Mouse (Mus musculus) forebrain, embryonic 15.5 days (tissue): ENCODE results near the gene 1700123O20Rik. TPM values are rescaled to one million over a fixed set of nuclear protein-coding genes. Genes with fewer than 3 reads are reported as not detected.
A peak's percentile ranks its signal among the peaks of the same experiment; 100 is the strongest.

Experiments
- ATAC-seq: fragments of 200-750 bp; cut with Nextera tagmentation; replicated peaks from 2 replicates; pipeline ENCODE4 v1.8.0; 2017; ENCODE audit warnings: mild to moderate bottlenecking, moderate TSS enrichment, moderate library complexity
- H3K27ac ChIP-seq: fragments of 300-500 bp; sonication (generic); replicated peaks from 2 replicates; pipeline ENCODE4 v1.5.1; 2015; ENCODE audit warnings: mild to moderate bottlenecking, inconsistent platforms
- H3K27me3 ChIP-seq: fragments of 300-500 bp; sonication (generic); 2 replicates; pipeline ENCODE4 v1.6.1; 2015; ENCODE audit warnings: inconsistent platforms
- H3K36me3 ChIP-seq: fragments of 300-500 bp; sonication (generic); 2 replicates; pipeline ENCODE4 v1.6.1; 2015; ENCODE audit warnings: mild to moderate bottlenecking, inconsistent platforms
- H3K4me1 ChIP-seq: fragments of 300-500 bp; sonication (generic); 2 replicates; pipeline ENCODE4 v1.6.1; 2015; ENCODE audit warnings: inconsistent platforms
- H3K4me2 ChIP-seq: fragments of 300-500 bp; sonication (generic); replicated peaks from 2 replicates; pipeline ENCODE4 v1.6.1; 2015; ENCODE audit warnings: mild to moderate bottlenecking, inconsistent platforms
- H3K4me3 ChIP-seq: fragments of 300-500 bp; sonication (generic); 2 replicates; pipeline ENCODE4 v1.5.1; 2015; ENCODE audit warnings: mild to moderate bottlenecking, inconsistent platforms
- H3K9ac ChIP-seq: fragments of 300-500 bp; sonication (generic); replicated peaks from 2 replicates; pipeline ENCODE4 v1.6.1; 2015; ENCODE audit warnings: mild to moderate bottlenecking, inconsistent platforms
- H3K9me3 ChIP-seq: fragments of 300-500 bp; sonication (generic); 2 replicates; pipeline ENCODE4 v1.6.1; 2016; ENCODE audit warnings: inconsistent platforms
- WGBS: fragments of 180-500 bp; shearing (Covaris S2); methylation state at CpG from one replicate; pipeline ENCODE4 v1.1.7; 2015; ENCODE audit warnings: mixed read lengths; 5-methylcytosine and 5-hydroxymethylcytosine counted together
- polyA plus RNA-seq: library from polyadenylated mRNA; unstranded; fragments of >200 nt; fragmentation: Nextera tagmentation; extraction: Ambion mirVana; gene quantifications from 2 replicates; pipeline ENCODE4 v1.2.1, GENCODE M21; 2015

The 1700123O20Rik gene
- polyA plus RNA-seq, 1 experiment from 2014 or later: 71.6 TPM

DNA sequence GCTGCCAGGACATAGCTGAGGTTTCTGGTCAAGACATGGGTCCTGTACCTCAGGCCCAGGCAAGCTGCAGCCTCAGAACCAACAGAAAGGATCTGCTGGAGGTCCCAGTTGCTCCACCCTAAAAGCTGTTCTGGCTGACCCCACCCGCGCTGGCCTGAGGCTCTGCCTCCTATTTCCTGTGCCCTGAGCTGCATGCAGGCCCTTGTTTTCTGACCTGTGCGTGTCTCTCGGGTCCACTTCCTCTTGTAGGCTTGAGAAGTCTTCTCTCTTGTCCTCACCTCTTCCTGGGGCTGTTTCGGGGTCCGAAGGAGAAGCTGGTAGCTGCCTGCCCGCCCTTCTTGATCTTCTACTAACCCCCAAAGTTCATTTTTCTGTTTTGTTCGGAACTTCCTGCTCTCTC, 26.8 kb downstream of the 1700123O20Rik start:
- Histone ChIP-seq H3K9ac (no peak overlapping the region), H3K9me3 (no peaks in the 10 kb centered on the region), H3K4me3 (no peak overlapping the region), H3K27me3 (no peaks in the 10 kb centered on the region), H3K27ac (no peak overlapping the region), H3K4me2 (no peak overlapping the region), H3K36me3 (no peaks in the 10 kb centered on the region), H3K4me1 (peaks cover 12% of the 10 kb centered on the region)
- ATAC-seq: no peak
- WGBS: 76% methylated on average over 8 of the region's 8 CpGs

DNA sequence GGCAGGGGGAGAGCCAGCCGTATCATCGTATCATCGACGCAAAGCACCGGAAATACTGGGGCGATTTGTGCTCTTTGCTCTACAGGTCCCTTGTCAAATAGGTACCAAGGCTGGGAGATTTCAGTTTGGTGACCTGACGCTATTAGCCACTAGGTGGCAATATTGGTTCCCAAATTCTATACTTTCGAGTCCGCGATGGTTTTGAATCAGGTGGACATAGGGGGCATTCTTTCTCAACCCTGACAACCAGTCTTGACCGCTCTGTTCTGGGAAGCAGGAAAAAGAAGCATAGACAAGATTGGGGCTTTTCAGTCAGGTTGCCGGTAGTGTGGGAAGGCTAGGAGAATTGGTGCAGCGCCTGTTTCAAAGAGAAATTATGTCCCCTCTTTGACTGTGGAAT, 28.1 kb downstream of the 1700123O20Rik start:
- 0% methylated on average over 13 of the region's 13 CpGs for WGBS
- H3K27ac ChIP-seq: no peak overlapping the region; the same call in 1 of the 2 replicates
- peak overlapping the region; percentile 57 for H3K9ac ChIP-seq
- peak; percentile 56 for ATAC-seq
- H3K4me1 ChIP-seq: peaks cover 12% of the 10 kb centered on the region
- no peaks in the 10 kb centered on the region for H3K9me3 ChIP-seq
- peak overlapping the region; percentile 85 for H3K4me2 ChIP-seq
- H3K4me3 ChIP-seq: peak overlapping the region; percentile 44
- no peaks in the 10 kb centered on the region for H3K27me3 ChIP-seq
- no peaks in the 10 kb centered on the region for H3K36me3 ChIP-seq

DNA sequence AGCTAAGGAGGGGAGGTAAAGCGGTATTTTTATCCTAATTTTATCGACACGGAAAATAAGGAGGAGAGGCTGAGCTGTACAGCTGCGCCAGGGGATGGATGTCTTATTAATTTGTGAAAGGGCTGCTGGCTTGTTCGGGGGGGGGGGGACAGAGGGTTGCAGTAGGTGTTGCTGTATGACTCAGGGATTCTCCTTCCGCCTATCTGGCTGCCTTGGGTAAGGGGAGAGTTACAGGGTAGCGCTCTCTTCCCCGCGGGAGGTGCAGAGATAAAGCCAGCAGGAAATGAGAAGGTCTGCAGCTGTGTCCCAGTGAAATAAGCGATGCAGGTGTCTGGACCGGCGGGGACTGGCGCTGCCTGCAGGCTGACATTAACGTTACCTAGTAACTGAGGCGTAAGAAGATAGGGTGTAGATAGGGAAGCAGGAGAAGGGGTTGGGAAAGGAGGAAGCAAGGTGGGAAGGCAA, 28.6 kb downstream of the 1700123O20Rik start:
- H3K4me1 ChIP-seq: peaks cover 12% of the 10 kb centered on the region
- no peaks in the 10 kb centered on the region for H3K36me3 ChIP-seq
- under 1% methylated on average over 15 of the region's 15 CpGs for WGBS
- H3K4me3 ChIP-seq: peak overlapping the region; percentile 44
- H3K4me2 ChIP-seq: peak overlapping the region; percentile 85
- no peak overlapping the region; the same call in 1 of the 2 replicates for H3K27ac ChIP-seq
- ATAC-seq: peak; percentile 51
- no peaks in the 10 kb centered on the region for H3K9me3 ChIP-seq
- H3K27me3 ChIP-seq: no peaks in the 10 kb centered on the region
- H3K9ac ChIP-seq: peak overlapping the region; percentile 57

- Histone ChIP-seq H3K4me2 (peak overlapping the region; percentile 85; the same call in 1 of the 2 replicates), H3K9me3 (no peaks in the 10 kb centered on the region), H3K4me1 (peaks cover 12% of the 10 kb centered on the region), H3K9ac (no peak overlapping the region), H3K27ac (no peak overlapping the region), H3K27me3 (no peaks in the 10 kb centered on the region), H3K36me3 (no peaks in the 10 kb centered on the region), H3K4me3 (no peak overlapping the region)
- no peak for ATAC-seq
- 72% methylated on average over 1 of the region's 1 CpGs for WGBS
Observed at GRCm38 (mm10) chr14:54715402-54715801, 29.4 kb downstream of the 1700123O20Rik start.

DNA sequence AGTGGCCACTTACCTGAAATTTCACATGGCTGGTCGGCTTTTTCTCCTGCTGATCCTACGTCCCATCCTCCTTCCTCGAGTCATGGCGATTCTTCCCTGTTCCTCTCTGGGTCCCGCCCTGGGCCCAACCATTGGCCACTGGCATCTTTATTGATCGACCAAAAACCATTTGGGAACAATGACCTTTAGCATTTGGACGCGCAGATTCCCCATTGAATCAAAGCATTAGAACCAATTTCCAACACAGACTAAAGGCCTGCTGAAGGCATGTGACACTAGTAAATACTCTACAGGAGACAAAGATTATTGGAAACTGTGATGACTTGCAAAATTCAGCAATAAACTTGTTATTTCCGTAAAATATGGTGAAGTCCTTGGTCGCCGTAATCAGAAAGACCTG, 34.0 kb downstream of the 1700123O20Rik start:
- no peak overlapping the region for H3K9ac ChIP-seq
- no peak overlapping the region for H3K27ac ChIP-seq
- no peak overlapping the region for H3K4me2 ChIP-seq
- no peaks in the 10 kb centered on the region for H3K27me3 ChIP-seq
- H3K36me3 ChIP-seq: no peaks in the 10 kb centered on the region
- H3K4me3 ChIP-seq: no peak overlapping the region
- no peaks in the 10 kb centered on the region for H3K9me3 ChIP-seq
- WGBS: 92% methylated on average over 11 of the region's 11 CpGs
- peaks cover under 1% of the 10 kb centered on the region; the same call in 1 of the 2 replicates for H3K4me1 ChIP-seq
- ATAC-seq: no peak

- H3K4me2 ChIP-seq: no peak overlapping the region
- no peak overlapping the region for H3K9ac ChIP-seq
- H3K4me1 ChIP-seq: no peaks in the 10 kb centered on the region
- 87% methylated on average over 7 of the region's 7 CpGs for whole genome bisulfite sequencing
- no peak overlapping the region for H3K4me3 ChIP-seq
- no peak overlapping the region for H3K27ac ChIP-seq
- H3K27me3 ChIP-seq: no peaks in the 10 kb centered on the region
- no peaks in the 10 kb centered on the region for H3K36me3 ChIP-seq
- no peak for ATAC-seq
- no peaks in the 10 kb centered on the region for H3K9me3 ChIP-seq
Observed at GRCm38 (mm10) chr14:54720654-54721350, 34.8 kb downstream of the 1700123O20Rik start.

- ATAC-seq: no peak
- no peaks in the 10 kb centered on the region for H3K27me3 ChIP-seq
- no peaks in the 10 kb centered on the region for H3K9me3 ChIP-seq
- H3K4me2 ChIP-seq: no peak overlapping the region
- H3K4me3 ChIP-seq: no peak overlapping the region
- 84% methylated on average over 10 of the region's 10 CpGs for WGBS
- H3K27ac ChIP-seq: no peak overlapping the region
- no peak overlapping the region for H3K9ac ChIP-seq
- H3K36me3 ChIP-seq: no peaks in the 10 kb centered on the region
- no peaks in the 10 kb centered on the region for H3K4me1 ChIP-seq
Observed at GRCm38 (mm10) chr14:54721711-54722110, 35.7 kb downstream of the 1700123O20Rik start.

DNA sequence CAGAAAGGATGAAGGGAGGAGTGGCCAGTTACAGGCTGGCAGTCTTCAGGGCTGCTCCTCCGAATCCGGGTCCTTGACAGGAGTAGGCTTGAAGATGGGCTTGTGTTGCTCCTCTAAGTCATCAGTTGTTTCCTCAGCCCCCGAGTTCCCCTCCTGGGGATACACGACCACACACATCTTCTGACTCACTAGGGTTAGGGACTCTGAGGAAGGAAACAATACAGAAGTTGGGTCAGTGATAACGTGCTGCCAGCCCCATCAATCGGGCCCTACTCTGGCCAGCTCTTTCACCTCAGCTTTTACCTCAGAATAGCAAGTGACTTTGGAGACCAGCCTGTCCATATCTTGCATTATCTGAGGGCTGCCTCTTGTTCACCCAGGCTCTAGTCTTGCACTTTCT, 38.0 kb downstream of the 1700123O20Rik start:
- no peak overlapping the region for H3K4me2 ChIP-seq
- no peaks in the 10 kb centered on the region for H3K27me3 ChIP-seq
- no peak overlapping the region for H3K9ac ChIP-seq
- no peak for ATAC-seq
- H3K27ac ChIP-seq: no peak overlapping the region
- no peak overlapping the region for H3K4me3 ChIP-seq
- no peaks in the 10 kb centered on the region for H3K36me3 ChIP-seq
- 85% methylated on average over 6 of the region's 6 CpGs for WGBS
- 0 out of 2 replicates have a peak, but pooled peaks cover under 1% of the 10 kb centered on the region for H3K4me1 ChIP-seq
- no peaks in the 10 kb centered on the region for H3K9me3 ChIP-seq

- Histone ChIP-seq H3K9ac (no peak overlapping the region), H3K9me3 (no peaks in the 10 kb centered on the region), H3K36me3 (no peaks in the 10 kb centered on the region), H3K27me3 (no peaks in the 10 kb centered on the region), H3K4me3 (no peak overlapping the region), H3K4me1 (peaks cover 9% of the 10 kb centered on the region), H3K27ac (no peak overlapping the region), H3K4me2 (no peak overlapping the region)
- no peak for ATAC-seq
- 82% methylated on average over 5 of the region's 5 CpGs for WGBS
Observed at GRCm38 (mm10) chr14:54727565-54727964, 41.5 kb downstream of the 1700123O20Rik start.

- H3K4me1 ChIP-seq: peaks cover 9% of the 10 kb centered on the region
- WGBS: 56% methylated on average over 13 of the region's 13 CpGs
- H3K36me3 ChIP-seq: no peaks in the 10 kb centered on the region
- H3K9me3 ChIP-seq: no peaks in the 10 kb centered on the region
- peak overlapping the region; percentile 13 for H3K4me2 ChIP-seq
- ATAC-seq: peak; percentile 58; the same call in 1 of the 2 replicates
- no peak overlapping the region for H3K9ac ChIP-seq
- no peak overlapping the region for H3K4me3 ChIP-seq
- peak overlapping the region; percentile 61 for H3K27ac ChIP-seq
- no peaks in the 10 kb centered on the region for H3K27me3 ChIP-seq
Observed at GRCm38 (mm10) chr14:54728823-54729653, 43.0 kb downstream of the 1700123O20Rik start.

DNA sequence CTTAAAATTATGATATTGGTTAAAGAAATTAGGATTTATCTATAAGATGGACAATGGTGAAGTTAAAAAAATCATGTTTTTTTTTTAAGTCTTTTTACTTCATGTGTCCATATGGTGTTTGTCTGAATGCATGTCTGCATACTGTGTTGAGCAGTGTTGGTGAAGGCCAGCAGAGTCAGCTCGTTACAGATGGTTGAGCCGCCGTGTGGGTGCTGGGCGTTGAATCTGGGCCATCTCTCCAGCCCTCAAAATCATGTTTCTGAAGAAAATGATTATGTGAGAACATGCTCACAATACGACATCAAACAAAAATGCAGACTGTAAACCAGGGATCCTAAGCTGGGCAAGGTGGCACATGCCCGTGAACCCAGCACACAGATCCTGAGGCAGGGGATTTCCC, 44.3 kb downstream of the 1700123O20Rik start:
- no peak overlapping the region for H3K9ac ChIP-seq
- peaks cover 9% of the 10 kb centered on the region for H3K4me1 ChIP-seq
- H3K27ac ChIP-seq: peak overlapping the region; percentile 14
- H3K9me3 ChIP-seq: no peaks in the 10 kb centered on the region
- WGBS: 65% methylated on average over 6 of the region's 6 CpGs
- no peaks in the 10 kb centered on the region for H3K27me3 ChIP-seq
- H3K36me3 ChIP-seq: no peaks in the 10 kb centered on the region
- ATAC-seq: peak; percentile 61; the same call in 1 of the 2 replicates
- H3K4me3 ChIP-seq: no peak overlapping the region
- H3K4me2 ChIP-seq: no peak overlapping the region

DNA sequence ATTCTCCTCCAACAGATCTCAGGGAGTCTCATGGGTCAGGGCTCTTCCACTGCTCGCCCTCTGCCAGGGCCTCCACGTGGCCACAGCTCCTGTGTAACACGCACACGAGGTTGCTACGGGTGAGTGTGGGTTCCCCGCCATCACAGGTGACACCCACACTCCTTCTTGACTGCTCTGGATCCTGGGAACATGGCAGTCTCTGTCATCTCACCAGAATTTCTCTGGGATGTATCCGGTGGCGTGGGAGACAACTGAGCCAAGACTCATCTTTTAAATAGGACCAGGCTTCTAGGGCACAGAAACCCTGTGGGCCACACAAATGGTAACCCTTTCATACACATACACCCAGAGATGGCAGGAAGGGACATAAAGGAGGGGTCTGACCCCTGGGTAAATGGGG, 46.2 kb downstream of the 1700123O20Rik start:
- no peak overlapping the region for H3K4me2 ChIP-seq
- no peak for ATAC-seq
- no peak overlapping the region for H3K4me3 ChIP-seq
- no peaks in the 10 kb centered on the region for H3K27me3 ChIP-seq
- no peaks in the 10 kb centered on the region for H3K36me3 ChIP-seq
- no peak overlapping the region for H3K9ac ChIP-seq
- H3K9me3 ChIP-seq: no peaks in the 10 kb centered on the region
- WGBS: 88% methylated on average over 8 of the region's 8 CpGs
- no peak overlapping the region for H3K27ac ChIP-seq
- H3K4me1 ChIP-seq: peaks cover 16% of the 10 kb centered on the region
